Mouse (Mus musculus) forebrain, postnatal 0 days (tissue): ENCODE measurements around the gene Cdipt. TPM values are rescaled to one million over a fixed set of nuclear protein-coding genes. Genes with fewer than 3 reads are reported as not detected.

Experiments used
- ATAC-seq: fragments of 200-750 bp; cut with Nextera tagmentation; 2 replicates; pipeline ENCODE4 v1.8.0; 2017; ENCODE audit warnings: mild to moderate bottlenecking, moderate library complexity
- DNase-seq: peaks from one replicate; pipeline ENCODE4 v3.0.0-alpha.2; 2015
- H3K27ac ChIP-seq: fragments of 300-500 bp; sonication (generic); 2 replicates; pipeline ENCODE4 v1.5.1; 2014; ENCODE audit warnings: low read depth, mild to moderate bottlenecking, antibody characterized with exemption, low read length, moderate library complexity, mixed read lengths
- H3K27me3 ChIP-seq: fragments of 300-500 bp; sonication (generic); 2 replicates; pipeline ENCODE4 v1.6.1; 2014; ENCODE audit warnings: mild to moderate bottlenecking, low read length, mixed read lengths; ENCODE audit not compliant: insufficient read depth
- H3K36me3 ChIP-seq: fragments of 300-500 bp; sonication (generic); 2 replicates; pipeline ENCODE4 v1.6.1; 2014; ENCODE audit warnings: mild to moderate bottlenecking, moderate library complexity; ENCODE audit not compliant: insufficient read depth
- H3K4me1 ChIP-seq: fragments of 300-500 bp; sonication (generic); 2 replicates; pipeline ENCODE4 v1.6.1; 2014; ENCODE audit warnings: antibody characterized with exemption; ENCODE audit not compliant: insufficient read depth
- H3K4me2 ChIP-seq: fragments of 300-500 bp; sonication (generic); 2 replicates; pipeline ENCODE4 v1.6.1; 2014; ENCODE audit warnings: low read depth, mild to moderate bottlenecking, moderate library complexity
- H3K4me3 ChIP-seq: fragments of 300-500 bp; sonication (generic); 2 replicates; pipeline ENCODE4 v1.5.1; 2014; ENCODE audit warnings: low read depth, low read length, mixed read lengths
- H3K9ac ChIP-seq: fragments of 300-500 bp; sonication (generic); 2 replicates; pipeline ENCODE4 v1.6.1; 2014; ENCODE audit warnings: mild to moderate bottlenecking
- H3K9me3 ChIP-seq: fragments of 300-500 bp; sonication (generic); 2 replicates; pipeline ENCODE4 v1.6.1; 2016; ENCODE audit warnings: low read length
- CTCF ChIP-seq: sonication (generic); IDR thresholded peaks from 2 replicates; pipeline ENCODE4 v1.5.1; 2016; ENCODE audit warnings: antibody characterized with exemption, control low read depth, low read depth
- whole genome bisulfite sequencing: fragments of 180-500 bp; shearing (Covaris S2); extraction: QIAGEN DNeasy Blood & Tissue Kit; methylation state at CpG from one replicate; pipeline ENCODE4 v1.1.7; 2014; 5-methylcytosine and 5-hydroxymethylcytosine counted together
- polyA plus RNA-seq: library from polyadenylated mRNA; unstranded; fragments of >200 nt; fragmentation: Nextera tagmentation; extraction: Ambion mirVana; gene quantifications from 2 replicates; pipeline ENCODE4 v1.2.1, GENCODE M21; 2015
- total RNA-seq: library from RNA; depleted of rRNA; stranded (reverse); fragments of >200 nt; gene quantifications from 2 replicates; pipeline ENCODE4 v1.2.3, GENCODE M21; 2014

Cdipt gene
- total and polyA plus RNA-seq, 2 experiments from 2014 or later, result 134 to 158 TPM

GRCm38 (mm10) chr7:127020491-127020890, 44.8 kb downstream of the Cdipt start:
- Histone ChIP-seq H3K4me1 (peaks cover 56% of the 10 kb centered on the region), H3K27ac (peak overlapping the region; percentile 86), H3K36me3 (peaks cover 17% of the 10 kb centered on the region), H3K9me3 (no peaks in the 10 kb centered on the region), H3K27me3 (no peaks in the 10 kb centered on the region), H3K4me2 (peak overlapping the region; percentile 88), H3K4me3 (peak overlapping the region; percentile 46), H3K9ac (peak overlapping the region; percentile 71)
- no peak for ATAC-seq
- WGBS, result 12% methylated on average over 5 of the region's 5 CpGs
- no peak for DNase-seq
- no peak for TF ChIP-seq CTCF

DNA sequence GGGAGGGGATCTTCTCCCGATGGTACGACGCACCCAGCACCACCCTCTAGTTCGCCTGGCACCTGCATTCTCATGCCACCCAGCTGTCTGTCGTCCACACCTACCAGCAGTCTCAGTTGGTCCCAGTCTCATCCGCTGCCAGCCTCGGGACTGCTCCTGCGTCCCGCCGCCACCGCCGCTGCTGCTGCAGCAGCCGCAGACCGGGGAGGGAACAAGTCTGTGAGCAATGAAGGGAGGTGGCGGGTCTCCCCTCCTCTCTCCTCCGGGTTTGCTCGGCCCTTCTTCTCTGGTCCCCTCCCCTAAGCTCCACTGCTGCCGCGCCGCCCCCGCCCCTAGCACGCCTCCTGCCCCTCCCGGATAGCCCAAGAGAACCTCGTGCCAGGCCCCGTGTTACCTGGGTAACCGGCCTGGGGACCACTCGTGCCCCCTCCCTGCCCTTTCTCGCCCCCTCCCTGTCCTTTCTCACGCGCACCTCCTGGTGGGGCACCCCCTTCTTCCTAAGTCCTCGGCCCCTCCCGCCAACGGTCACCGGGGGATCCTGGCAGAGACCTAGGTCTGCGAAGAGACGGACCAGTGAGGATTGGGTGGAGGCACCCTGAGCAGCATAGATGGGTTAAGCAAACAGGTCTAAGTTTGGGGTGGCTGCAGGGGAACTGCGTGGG, 45.3 kb downstream of the Cdipt start, which contains the start of the genes Gm42742 and Prrt2:
TSS of gene Gm42742 (minus strand) at position 197 of the 662 bp plus-strand sequence.
TSS of gene Prrt2 (minus strand) at position 311 of the 662 bp plus-strand sequence.
- H3K4me1 ChIP-seq, result peaks cover 51% of the 10 kb centered on the region
- H3K27me3 ChIP-seq, result no peaks in the 10 kb centered on the region
- TF ChIP-seq CTCF, result 0 out of 2 replicates have a peak, but pooled peaks have one; percentile 1
- H3K27ac ChIP-seq, result peak within 1 kb of the TSS; percentile 86
- no peaks in the 10 kb centered on the region for H3K9me3 ChIP-seq
- peak within 1 kb of the TSS; percentile 88 for H3K4me2 ChIP-seq
- H3K4me3 ChIP-seq, result peak within 1 kb of the TSS; percentile 46
- DNase-seq (peak; percentile 73), ATAC-seq (peak; percentile 30)
- peaks cover 17% of the 10 kb centered on the region for H3K36me3 ChIP-seq
- peak within 1 kb of the TSS; percentile 71 for H3K9ac ChIP-seq
- WGBS, result 3% methylated on average over 34 of the region's 37 CpGs

DNA sequence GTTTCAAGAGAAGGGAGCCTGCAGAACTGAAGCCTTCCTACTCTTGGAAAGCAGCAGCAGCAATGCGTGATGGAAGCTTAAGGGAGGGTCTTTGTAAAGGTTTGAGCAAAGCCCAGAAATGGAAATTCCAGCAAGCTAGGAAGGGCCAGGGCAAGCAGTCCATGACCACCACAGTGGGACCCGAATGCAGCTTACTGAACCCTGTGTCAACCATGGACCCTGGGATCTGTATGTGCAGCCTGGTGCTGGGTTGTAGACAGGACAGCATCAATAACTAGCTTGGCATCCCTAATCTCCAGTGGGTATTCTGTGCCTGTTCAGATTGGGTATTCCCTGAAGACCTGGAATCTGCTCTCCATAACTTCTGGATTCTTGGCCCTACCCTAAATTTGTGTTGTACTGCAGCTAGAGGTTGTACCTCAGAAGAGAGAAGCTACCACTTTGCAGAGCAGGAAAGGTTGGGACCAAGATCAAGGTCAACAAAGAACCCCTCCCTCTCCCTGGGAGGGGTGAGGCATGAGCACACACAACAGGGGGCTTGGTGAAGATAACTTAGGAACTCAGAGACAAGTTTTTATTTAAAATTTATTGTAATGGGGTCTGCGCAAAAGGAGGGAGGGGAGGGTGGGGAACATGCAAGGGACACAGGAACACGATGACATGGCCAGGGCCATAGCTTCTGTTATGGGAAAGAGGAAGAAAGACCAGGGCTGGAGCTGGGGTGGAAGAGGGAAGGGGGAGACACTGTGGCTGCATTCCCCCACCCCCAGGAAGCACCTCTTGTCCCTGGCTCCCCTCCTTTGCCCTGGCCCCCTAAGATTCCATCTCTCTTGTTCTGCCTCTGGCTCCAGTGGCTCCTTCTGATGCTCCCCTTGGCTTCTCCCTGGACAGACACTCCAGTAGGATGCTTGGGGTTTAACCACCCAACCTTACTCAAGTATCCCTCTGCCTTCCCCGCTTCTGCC, 46.1 kb downstream of the Cdipt start:
- H3K4me1 ChIP-seq, result peaks cover 50% of the 10 kb centered on the region
- DNase-seq, result peak; percentile 59
- 32% methylated on average over 5 of the region's 5 CpGs for WGBS
- peak overlapping the region; percentile 88 for H3K4me2 ChIP-seq
- peak overlapping the region; percentile 46 for H3K4me3 ChIP-seq
- H3K36me3 ChIP-seq, result peaks cover 17% of the 10 kb centered on the region
- ATAC-seq, result no peak
- 0 out of 2 replicates have a peak, but pooled peaks have one; percentile 0 for TF ChIP-seq CTCF
- H3K9me3 ChIP-seq, result no peaks in the 10 kb centered on the region
- H3K27ac ChIP-seq, result peak overlapping the region; percentile 86
- H3K9ac ChIP-seq, result peak overlapping the region; percentile 71
- no peaks in the 10 kb centered on the region for H3K27me3 ChIP-seq

DNA sequence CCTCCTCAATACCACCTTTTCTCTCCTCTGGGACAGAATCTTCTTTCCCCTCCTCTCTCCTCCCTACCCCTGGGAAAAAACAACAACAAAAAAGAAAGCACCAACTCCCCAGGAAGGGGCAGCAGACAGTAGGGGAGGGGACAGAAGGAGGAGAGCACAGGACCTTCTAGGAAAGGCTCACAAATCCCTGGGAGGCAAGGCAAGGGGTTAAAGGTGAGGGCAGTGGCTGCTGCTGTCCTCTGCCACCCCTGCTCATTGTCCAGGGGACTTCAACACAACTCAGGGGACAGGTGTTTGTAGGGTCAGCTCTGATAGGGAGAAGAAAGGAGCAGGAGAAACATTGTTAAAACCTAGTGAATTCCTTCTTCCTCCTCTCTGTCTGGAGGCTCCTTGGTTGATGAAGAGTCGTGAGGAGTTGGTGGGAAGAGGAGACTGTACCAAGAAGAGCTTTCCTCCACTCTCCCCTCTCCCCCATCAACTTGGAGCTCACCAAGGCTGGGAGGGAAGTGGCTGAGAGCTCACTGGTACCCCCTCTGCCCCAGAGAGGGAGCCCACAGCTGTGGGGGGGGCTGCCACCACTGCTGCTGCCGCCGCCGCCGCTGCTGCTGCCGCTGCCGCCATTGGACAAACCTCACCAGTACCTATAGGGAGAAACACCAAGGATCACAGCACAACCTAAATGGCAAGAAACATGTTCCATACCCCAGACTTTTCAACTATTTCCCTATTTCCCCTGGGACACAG, 47.0 kb downstream of the Cdipt start:
- Histone ChIP-seq H3K9ac (no peak overlapping the region), H3K4me1 (peaks cover 50% of the 10 kb centered on the region), H3K27me3 (no peaks in the 10 kb centered on the region), H3K4me2 (peak overlapping the region; percentile 87; the same call in 1 of the 2 replicates), H3K36me3 (peaks cover 17% of the 10 kb centered on the region), H3K9me3 (no peaks in the 10 kb centered on the region), H3K27ac (no peak overlapping the region), H3K4me3 (no peak overlapping the region)
- DNase-seq, result no peak
- TF ChIP-seq CTCF, result no peak
- WGBS, result 69% methylated on average over 7 of the region's 7 CpGs
- no peak for ATAC-seq

GRCm38 (mm10) chr7:127023272-127023691, 47.6 kb downstream of the Cdipt start:
- H3K4me1 ChIP-seq, result peaks cover 50% of the 10 kb centered on the region
- H3K27ac ChIP-seq, result no peak overlapping the region

More at GRCm38 (mm10) chr7:127023272-127023691, 47.6 kb downstream of the Cdipt start:
- TF ChIP-seq CTCF, result no peak
- peaks cover 17% of the 10 kb centered on the region for H3K36me3 ChIP-seq
- H3K27me3 ChIP-seq, result no peaks in the 10 kb centered on the region
- H3K4me2 ChIP-seq, result peak overlapping the region; percentile 87
- H3K4me3 ChIP-seq, result no peak overlapping the region
- ATAC-seq (no peak), DNase-seq (no peak)
- H3K9me3 ChIP-seq, result no peaks in the 10 kb centered on the region
- H3K9ac ChIP-seq, result no peak overlapping the region
- 70% methylated on average over 13 of the region's 13 CpGs for WGBS
